Mouse (Mus musculus) embryonic fibroblast, embryonic 13.5 days (primary cell): ENCODE measurements at regions not wholly inside any gene's neighbourhood (a gene's known extent, or its start where the extent isn't known, plus 50 kb on each side); places are given as distances from the start of the nearest gene placed in this dataset.

Experiments
- CTCF ChIP-seq: IDR thresholded peaks from 2 replicates; pipeline ENCODE4 v1.5.1; 2011; ENCODE audit warnings: mild to moderate bottlenecking, control low read depth, low read length, moderate library complexity, borderline replicate concordance; ENCODE audit not compliant: insufficient read depth
- POLR2A ChIP-seq: IDR thresholded peaks from 2 replicates; pipeline ENCODE4 v1.6.1; 2011; ENCODE audit warnings: low read depth, mild to moderate bottlenecking, control low read depth, low read length, moderate library complexity

- TF ChIP-seq CTCF (no peak), POLR2A (no peak)
Measured at GRCm38 (mm10) chr8:50967386-50967785, 2123.6 kb upstream of the Tenm3 start.
